Mouse (Mus musculus) cerebellum, adult 2 months (tissue): ENCODE measurements at regions not wholly inside any gene's neighbourhood (a gene's known extent, or its start where the extent isn't known, plus 50 kb on each side); places are given as distances from the start of the nearest gene placed in this dataset.

Source experiments
- CTCF ChIP-seq: fragments of 200-500 bp; IDR thresholded peaks from 2 replicates; pipeline ENCODE4 v1.5.1; 2011; ENCODE audit warnings: low read depth, mild to moderate bottlenecking, control low read depth, low read length, moderate library complexity, borderline replicate concordance; ENCODE audit not compliant: insufficient read depth
- POLR2A ChIP-seq: fragments of 200-500 bp; IDR thresholded peaks from 2 replicates; pipeline ENCODE4 v1.6.1; 2011; ENCODE audit warnings: low read length, control low read depth, borderline replicate concordance; ENCODE audit not compliant: insufficient read depth

DNA sequence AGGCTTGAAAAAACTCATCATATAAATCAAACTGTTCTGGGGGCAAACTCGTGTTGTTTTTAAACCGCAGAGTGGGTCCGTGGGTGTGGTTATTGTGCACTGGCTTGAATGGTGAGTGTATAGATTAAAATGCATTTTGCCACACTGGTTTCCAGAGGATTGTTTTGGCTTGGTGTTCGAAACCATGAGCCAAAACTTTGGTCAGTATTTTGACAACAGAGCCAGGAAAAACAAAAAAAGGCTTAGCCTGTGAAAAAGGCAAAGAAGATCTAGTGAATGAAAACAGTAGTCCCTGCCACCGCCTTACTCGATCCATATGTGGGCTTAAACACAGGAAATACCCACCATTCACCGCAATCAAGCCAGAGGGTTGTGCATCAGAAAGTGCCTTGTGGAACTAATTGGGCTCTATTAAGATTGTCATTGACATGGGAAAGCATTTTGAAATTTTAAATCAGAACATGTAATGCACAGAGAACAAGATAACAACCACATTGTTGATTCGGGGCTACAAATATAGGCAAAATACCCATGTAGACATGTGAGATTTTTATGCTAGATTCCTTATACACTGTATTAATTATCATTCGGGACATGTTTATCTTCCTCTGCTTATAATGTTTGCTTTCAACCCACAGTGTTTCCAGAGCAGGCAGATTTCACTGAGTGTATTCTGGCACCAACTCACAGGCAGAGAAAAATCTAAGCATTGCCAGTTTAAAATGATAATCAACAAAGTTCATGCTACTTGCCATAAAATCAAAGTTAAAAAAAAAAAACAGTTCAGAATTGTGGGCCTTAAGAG is 1580.4 kb downstream of the 4930444P10Rik start:
- no peak for TF ChIP-seq CTCF
- no peak for TF ChIP-seq POLR2A
